Mouse (Mus musculus) C2C12 (cell line): Measurements from ENCODE around the gene Exosc7.

Experiments
- CTCF ChIP-seq: IDR thresholded peaks from one replicate; pipeline ENCODE4 v1.5.1; 2011; ENCODE audit not compliant: control insufficient read depth, insufficient read depth, insufficient read length
- USF1 ChIP-seq: IDR thresholded peaks from one replicate; pipeline ENCODE4 v1.6.1; 2011; ENCODE audit warnings: low read depth, mild to moderate bottlenecking, control low read depth, moderate library complexity

GRCm38 (mm10) chr9:123132994-123133393, 20.0 kb downstream of the Exosc7 start:
- TF ChIP-seq CTCF (no peak), USF1 (no peak)
